Mouse (Mus musculus) heart, adult 11 months (tissue): ENCODE measurements around the gene Ctnnd1.

Experiments used
- DNase-seq: peaks from one replicate; pipeline ENCODE4 v3.0.0; 2022

Gene Ctnnd1

DNA sequence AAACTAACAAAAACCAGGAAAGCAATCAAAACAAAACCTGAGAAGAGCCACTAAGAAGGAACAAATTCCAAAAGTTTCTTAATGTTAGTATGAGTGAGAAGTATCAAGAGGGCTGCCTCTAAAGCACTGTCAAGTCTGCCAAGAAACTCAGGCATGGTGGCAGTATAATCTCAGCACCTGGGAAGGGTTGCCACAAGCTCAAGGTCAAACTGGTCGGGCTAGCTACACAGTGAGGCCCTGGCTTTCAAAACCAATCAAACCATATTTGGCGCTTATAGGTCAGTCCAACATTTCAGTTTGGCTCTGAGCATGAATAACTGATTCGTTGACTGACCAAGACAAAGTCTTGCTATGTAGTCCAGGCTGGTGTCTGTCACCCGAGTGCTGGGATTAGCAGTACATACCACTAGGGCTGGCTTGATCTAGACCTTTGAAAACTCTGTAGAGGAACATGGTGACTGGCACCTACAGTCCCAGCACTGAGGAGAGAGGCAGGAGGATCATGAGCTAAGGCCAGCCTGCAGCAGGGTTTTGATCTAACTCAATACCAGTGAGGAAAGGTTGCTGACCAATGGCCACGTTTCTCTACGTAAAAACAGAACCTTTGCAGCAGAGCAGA lies 51.2 kb downstream of the Ctnnd1 start:
- no peak for DNase-seq

DNA sequence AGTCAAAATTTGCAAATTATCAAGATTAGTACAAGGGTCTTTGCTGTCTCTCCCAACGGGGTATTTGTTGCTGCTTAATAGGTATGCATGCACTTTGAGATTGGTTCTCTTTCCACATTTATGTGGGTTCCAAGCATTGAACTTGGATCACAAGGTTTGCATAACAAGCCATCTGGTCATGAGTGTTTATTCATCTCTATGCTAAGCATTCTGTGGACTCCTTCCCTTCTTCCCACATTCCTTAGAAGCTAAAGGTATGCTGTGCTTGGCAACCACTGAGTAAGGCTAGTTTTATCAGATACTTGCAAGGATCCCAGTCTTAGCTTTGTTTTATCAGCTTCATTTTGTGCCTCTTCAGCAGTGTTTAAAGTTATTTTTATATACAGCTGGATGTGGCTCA lies 53.4 kb downstream of the Ctnnd1 start:
- no peak for DNase-seq

DNA sequence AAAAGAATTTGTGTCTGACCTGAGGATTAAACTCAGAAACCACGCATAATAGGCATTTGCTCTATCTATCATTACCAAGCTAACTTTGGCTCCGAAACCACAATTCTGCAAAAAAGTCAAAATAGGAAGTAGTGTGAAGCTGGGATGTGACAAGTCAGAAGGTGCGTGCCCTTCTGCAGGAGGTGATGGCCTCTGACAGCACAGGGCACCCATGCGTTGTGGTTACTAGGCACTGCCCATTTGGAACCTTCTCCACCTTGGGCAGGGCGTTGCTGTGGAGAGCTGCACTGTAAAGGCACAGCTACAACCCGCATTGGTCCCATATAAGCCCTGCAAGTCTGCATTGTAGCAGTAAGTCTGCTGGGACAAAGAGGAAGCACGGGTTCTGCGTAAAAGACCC lies 57.8 kb downstream of the Ctnnd1 start:
- no peak for DNase-seq

DNA sequence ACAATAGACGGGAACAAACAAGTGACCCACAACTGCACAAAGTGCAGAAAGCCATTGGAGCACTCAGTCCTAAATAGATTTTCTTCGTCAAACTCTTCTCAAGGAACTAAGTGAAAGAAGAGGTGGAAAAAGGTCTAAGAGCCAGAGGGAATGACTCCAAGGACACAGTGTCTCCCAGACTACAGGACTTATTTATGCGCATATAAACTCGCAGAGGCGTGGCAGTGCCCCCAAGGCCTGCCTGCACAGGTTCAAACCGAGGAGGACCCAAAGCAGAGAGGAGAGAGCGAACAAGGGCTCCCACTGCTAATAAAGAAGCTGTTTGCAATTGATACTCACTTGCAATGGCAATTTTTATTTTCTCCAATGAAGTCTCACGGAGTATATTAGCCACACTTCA lies 64.9 kb downstream of the Ctnnd1 start:
- DNase-seq = no peak

DNA sequence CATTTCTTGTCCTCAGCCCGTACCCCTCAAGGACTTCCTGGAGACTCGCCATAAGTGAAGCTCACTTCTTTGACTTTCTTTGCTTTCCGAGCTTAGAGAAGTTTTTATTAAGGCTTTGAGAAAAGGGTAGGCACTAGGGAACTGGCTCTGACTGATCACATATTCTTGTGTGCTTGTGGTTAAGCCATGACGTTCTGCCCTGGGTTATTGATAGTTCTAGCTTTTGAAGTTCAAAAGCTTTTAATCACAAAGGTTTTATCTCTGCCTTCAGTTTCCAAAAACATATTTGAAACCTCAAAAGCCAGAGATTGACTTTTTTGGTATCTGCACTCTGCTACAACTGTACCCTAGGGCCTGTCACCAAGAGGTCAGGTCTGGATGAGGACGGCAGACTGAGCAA lies 68.3 kb downstream of the Ctnnd1 start:
- no peak for DNase-seq

DNA sequence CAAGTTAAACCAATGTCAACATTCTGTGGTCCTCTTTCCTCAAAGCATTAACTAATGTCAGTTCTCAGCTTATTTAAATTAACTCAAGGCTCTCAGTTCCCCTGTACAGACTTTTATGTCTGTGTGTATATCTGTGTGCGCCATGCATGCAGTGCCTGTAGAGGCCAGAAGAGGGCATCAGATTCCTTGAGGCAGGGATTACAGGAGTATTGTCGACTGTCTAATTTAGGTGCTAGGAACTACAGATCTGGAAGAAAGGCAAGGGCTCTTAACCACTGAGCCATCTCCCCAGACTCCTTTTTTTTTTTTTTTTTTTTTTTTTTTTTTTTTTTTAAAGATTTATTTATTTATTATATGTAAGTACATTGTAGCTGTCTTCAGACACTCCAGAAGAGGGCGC lies 69.4 kb downstream of the Ctnnd1 start:
- DNase-seq = no peak

DNA sequence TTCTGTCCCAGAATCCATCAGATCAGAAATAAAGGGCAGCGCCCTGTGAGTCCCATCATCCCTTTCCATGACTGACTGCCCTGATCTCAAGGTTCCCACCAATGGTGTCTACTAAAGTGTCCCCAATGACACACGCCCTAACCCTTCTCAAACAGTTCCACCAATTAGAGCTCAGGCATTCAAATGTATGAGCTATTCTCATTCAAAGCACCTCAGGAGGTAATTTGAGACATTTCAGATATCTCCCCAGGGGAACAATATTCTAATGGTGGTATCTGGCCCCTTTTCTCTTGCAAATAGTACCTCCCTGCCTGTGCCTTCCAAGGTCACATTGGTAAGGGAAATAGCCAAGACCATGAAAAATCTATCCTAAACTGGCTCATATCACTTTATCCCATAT lies 71.3 kb downstream of the Ctnnd1 start:
- DNase-seq = no peak

DNA sequence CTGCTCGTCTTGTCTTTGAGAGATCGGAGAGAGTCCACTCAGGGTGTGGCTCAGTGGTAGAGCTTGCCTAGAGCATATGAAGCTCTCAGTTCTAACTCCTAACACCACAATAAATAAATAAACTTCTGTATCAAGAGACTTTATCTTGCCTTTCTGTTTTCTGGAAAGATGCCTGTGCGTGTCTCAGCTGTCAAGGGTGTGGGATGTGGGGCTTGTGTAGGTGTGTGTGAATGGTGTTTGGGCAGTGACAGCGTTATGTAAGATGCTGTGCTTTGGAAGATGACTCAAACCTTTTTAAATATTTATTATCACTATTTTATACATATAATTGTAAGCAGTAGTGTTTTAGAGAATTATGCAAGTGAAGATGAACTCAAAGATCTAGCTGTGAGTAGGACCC lies 76.4 kb downstream of the Ctnnd1 start:
- DNase-seq = no peak

DNA sequence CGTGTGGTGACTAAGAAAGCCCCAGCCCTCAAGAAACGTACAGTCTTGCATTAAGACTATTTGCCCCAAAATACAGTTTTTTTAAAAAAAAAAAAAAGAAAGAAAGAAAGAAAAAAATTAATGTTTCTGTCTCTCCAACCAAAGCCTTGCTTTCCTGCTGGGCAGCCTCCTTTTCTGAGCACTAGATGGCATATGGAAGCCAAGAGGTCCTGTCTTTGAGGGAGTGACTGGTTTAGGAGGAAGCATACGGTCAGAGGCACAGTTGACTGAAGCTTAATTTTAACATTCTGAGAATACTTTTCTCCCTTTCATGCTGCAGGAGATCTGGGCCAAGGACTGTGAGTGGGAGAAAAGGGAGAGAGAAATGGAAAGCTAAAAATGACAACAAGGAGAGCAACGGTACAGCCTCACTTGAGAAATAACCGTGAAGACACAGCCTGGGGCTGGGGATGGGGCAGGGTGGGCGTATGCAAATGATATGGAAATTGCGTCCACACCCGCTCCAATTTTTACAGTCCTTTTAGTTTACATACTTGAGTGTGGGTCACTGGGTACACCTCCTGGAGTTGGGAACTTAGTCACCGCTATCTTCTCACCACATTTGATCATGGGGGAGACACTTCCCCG lies 93.6 kb downstream of the Ctnnd1 start:
- peak; percentile 77 for DNase-seq

DNA sequence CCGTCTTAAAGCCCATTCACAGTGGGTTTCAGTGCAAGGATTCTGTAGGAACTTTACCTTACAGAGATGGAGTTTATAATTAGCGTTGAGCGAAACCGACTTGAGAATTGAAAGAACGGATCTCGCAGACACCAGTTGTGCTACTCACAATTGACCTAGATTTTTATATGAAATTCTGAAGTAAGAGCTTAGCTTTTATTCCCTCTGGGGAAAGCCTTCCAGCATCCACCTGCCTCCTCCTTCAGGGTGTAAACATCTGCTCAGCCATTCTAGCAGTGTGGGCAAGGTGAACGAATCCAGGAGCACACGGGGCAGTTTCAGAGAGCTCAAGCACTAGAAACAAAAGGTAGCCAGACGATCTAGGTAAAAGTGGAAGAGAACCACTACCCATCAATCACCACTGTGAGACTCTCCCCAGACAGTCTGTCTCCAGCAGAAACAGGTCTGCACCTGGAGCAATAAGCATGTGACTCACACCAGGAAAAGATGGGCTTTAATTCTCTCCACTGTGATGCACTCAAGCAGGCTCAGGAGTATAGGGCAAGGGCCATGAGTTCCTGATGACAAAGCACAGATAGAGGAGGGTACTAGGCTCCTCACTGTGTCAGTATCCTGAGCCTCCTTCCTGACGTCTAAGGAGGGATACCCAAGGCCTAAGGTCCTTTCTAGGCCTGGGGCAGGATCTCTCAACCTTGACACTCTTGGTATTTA lies 99.0 kb downstream of the Ctnnd1 start:
- peak; percentile 45 for DNase-seq
